Mouse (Mus musculus): Measurements from ENCODE around the gene Pabpn1l. TPM values are rescaled to one million over a fixed set of nuclear protein-coding genes. Genes with fewer than 3 reads are reported as not detected.

The Pabpn1l gene
- polyA plus RNA-seq, 1 experiment = not detected

DNA sequence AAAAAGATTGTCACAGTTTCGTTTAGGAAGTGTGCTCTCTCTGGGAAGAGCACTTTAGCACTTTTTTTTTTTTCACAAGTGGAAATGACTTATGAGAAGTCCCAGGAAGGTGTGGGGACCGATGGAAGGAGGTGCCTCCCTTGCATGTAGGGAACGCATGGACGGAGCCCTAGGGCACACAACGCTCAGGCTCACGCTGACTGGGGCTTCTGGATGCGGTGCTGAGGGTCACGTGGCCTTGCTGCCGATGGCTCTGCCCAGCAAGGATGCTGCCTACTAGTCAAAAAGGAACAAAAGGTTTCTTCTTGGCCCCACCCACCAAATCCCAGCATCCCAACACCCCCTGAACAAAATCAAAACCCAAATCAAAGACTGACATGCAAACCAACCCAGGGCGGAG, 6.8 kb upstream of the Pabpn1l start:
- Histone ChIP-seq H3K27me3 (ENCODE audit: control insufficient read depth, insufficient read depth, low read length) (no peaks in the 10 kb centered on the region), H3K4me3 (ENCODE audit: control insufficient read depth, low read depth, low read length) (no peak overlapping the region), H3K4me1 (ENCODE audit: control insufficient read depth, insufficient read depth, low read length) (no peaks in the 10 kb centered on the region; the same call in 1 of the 2 replicates), H3K36me3 (ENCODE audit: control insufficient read depth, insufficient read depth, low read length) (no peaks in the 10 kb centered on the region), H3K27ac (ENCODE audit: control insufficient read depth, insufficient read depth, low read depth, low read length) (no peak overlapping the region)
- TF ChIP-seq CTCF (IDR thresholded peaks at IDR 0.05; ENCODE audit: control insufficient read depth, insufficient read depth, insufficient replicate concordance, low read depth, low read length) (no peak), POLR2A (IDR thresholded peaks at IDR 0.05; ENCODE audit: control insufficient read depth, low read depth, low read length) (no peak)

DNA sequence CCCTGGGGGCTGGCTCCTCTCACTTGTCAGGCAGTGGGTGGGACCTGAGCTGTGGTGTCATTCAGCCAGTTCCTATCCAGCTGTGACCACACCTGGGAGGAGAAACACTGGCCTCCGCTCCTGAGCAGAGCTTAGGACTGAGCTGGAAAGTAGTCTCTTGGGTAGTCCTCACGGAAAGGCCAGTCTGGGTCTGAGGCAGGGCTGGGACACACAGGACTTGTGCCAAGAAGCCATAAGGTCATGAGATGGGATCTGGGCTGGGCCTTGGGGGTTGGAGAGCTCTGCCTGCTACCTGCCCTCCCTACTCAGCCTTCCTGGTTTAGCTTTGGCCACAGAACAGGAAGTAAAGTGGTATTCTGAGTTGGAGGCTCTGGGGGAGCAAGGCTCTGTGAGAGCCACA, 4.4 kb upstream of the Pabpn1l start:
- Histone ChIP-seq H3K4me3 (ENCODE audit: control insufficient read depth, low read depth, low read length) (no peak overlapping the region), H3K27ac (ENCODE audit: control insufficient read depth, insufficient read depth, low read depth, low read length) (no peak overlapping the region), H3K36me3 (ENCODE audit: control insufficient read depth, insufficient read depth, low read length) (no peaks in the 10 kb centered on the region), H3K4me1 (ENCODE audit: control insufficient read depth, insufficient read depth, low read length) (no peaks in the 10 kb centered on the region; the same call in 1 of the 2 replicates), H3K27me3 (ENCODE audit: control insufficient read depth, insufficient read depth, low read length) (no peaks in the 10 kb centered on the region)
- no peak for TF ChIP-seq POLR2A (IDR thresholded peaks at IDR 0.05; ENCODE audit: control insufficient read depth, low read depth, low read length)
- no peak for TF ChIP-seq CTCF (IDR thresholded peaks at IDR 0.05; ENCODE audit: control insufficient read depth, insufficient read depth, insufficient replicate concordance, low read depth, low read length)

DNA sequence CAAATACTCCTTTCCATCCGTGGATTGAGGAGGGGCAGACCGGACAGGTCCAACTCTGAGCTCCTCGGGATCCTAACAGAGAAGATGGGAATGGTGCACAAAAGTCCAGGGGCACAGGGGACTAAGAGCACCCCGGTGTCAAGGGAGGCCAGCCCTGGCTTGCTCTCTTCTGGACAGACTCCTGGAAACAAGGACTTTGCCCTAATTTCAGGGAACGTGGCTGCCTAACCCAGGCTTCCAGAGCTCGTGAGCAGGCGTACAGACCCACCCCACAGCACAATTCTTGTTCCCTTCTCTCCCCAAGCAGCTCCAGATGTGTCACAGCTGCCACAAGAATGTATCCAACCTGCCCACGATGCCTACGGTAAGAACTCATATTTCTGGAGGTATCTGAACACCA, 3.3 kb upstream of the Pabpn1l start:
- TF ChIP-seq POLR2A (IDR thresholded peaks at IDR 0.05; ENCODE audit: control insufficient read depth, low read depth, low read length) = no peak
- TF ChIP-seq CTCF (IDR thresholded peaks at IDR 0.05; ENCODE audit: control insufficient read depth, insufficient read depth, insufficient replicate concordance, low read depth, low read length) = no peak
- H3K4me1 ChIP-seq (ENCODE audit: control insufficient read depth, insufficient read depth, low read length) = no peaks in the 10 kb centered on the region; the same call in 1 of the 2 replicates
- no peak overlapping the region for H3K27ac ChIP-seq (ENCODE audit: control insufficient read depth, insufficient read depth, low read depth, low read length)
- no peak overlapping the region for H3K4me3 ChIP-seq (ENCODE audit: control insufficient read depth, low read depth, low read length)
- no peaks in the 10 kb centered on the region for H3K36me3 ChIP-seq (ENCODE audit: control insufficient read depth, insufficient read depth, low read length)
- no peaks in the 10 kb centered on the region for H3K27me3 ChIP-seq (ENCODE audit: control insufficient read depth, insufficient read depth, low read length)

DNA sequence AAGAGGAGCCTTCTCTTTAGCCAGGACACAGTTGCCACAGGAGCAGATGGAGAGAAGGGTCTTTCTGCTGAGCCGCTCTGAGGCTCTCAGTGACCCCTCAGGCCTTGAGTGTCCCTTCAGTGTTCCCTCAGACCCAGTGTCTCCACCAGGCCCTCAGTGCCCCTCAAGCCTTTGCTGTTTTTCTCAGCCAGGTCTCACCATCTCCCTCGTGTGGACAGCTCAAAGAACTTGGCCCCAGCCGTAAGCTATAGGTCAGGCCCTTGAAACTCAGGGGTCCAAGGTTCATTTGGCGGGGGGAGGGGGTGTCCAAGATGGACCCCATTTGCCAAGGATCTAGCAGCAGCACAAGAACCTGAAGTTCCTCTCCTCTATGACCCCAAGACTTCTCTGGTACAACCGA, 2.1 kb upstream of the Pabpn1l start:
- no peaks in the 10 kb centered on the region for H3K27me3 ChIP-seq (ENCODE audit: control insufficient read depth, insufficient read depth, low read length)
- TF ChIP-seq POLR2A (IDR thresholded peaks at IDR 0.05; ENCODE audit: control insufficient read depth, low read depth, low read length) (no peak), CTCF (IDR thresholded peaks at IDR 0.05; ENCODE audit: control insufficient read depth, insufficient read depth, insufficient replicate concordance, low read depth, low read length) (no peak)
- H3K4me3 ChIP-seq (ENCODE audit: control insufficient read depth, low read depth, low read length) = no peak overlapping the region
- no peak overlapping the region for H3K27ac ChIP-seq (ENCODE audit: control insufficient read depth, insufficient read depth, low read depth, low read length)
- no peaks in the 10 kb centered on the region; the same call in 1 of the 2 replicates for H3K4me1 ChIP-seq (ENCODE audit: control insufficient read depth, insufficient read depth, low read length)
- no peaks in the 10 kb centered on the region for H3K36me3 ChIP-seq (ENCODE audit: control insufficient read depth, insufficient read depth, low read length)

DNA sequence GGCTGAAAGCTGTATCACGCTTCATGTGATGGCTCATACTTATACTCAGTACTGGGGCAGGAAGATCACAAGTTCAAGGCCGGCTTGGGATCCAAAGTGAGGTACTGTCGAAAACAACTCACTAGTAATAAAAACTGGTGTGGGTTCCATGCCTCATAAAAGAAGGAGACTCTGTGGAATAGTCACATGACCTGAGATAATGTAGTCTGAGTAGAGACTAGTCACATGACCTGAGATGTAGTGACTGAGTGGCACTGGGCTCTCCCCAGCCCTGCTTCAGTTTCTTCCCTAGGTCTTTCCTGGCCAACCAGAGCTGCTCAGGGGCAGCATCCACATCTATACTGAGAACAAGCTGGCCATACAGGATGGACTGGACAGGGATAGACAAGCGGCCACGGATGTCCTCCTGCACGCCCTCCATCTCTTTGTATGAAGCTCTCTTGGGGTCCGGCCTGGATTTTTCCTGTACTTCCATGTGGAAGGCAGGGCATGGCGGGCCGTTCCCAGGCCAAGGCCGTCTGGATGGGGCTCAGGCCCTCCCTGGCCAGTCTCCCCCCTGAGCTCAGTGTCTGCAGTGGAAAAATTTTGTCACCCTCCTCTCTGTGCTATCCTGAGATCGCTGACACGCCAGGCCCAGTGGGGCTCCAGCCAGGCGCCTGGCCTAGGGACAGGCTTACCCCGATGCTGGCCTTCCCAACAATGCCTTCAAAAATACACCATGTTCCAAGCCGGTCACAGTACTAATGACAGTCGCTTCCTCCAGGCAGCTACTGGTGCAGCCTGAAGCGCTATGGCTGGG, 1.5 kb upstream of the Pabpn1l start:
- TF ChIP-seq CTCF (IDR thresholded peaks at IDR 0.05; ENCODE audit: control insufficient read depth, insufficient read depth, insufficient replicate concordance, low read depth, low read length) = no peak
- no peak for TF ChIP-seq POLR2A (IDR thresholded peaks at IDR 0.05; ENCODE audit: control insufficient read depth, low read depth, low read length)
- Histone ChIP-seq H3K36me3 (ENCODE audit: control insufficient read depth, insufficient read depth, low read length) (no peaks in the 10 kb centered on the region), H3K27ac (ENCODE audit: control insufficient read depth, insufficient read depth, low read depth, low read length) (no peak overlapping the region), H3K4me3 (ENCODE audit: control insufficient read depth, low read depth, low read length) (no peak overlapping the region), H3K27me3 (ENCODE audit: control insufficient read depth, insufficient read depth, low read length) (no peaks in the 10 kb centered on the region), H3K4me1 (ENCODE audit: control insufficient read depth, insufficient read depth, low read length) (no peaks in the 10 kb centered on the region; the same call in 1 of the 2 replicates)

DNA sequence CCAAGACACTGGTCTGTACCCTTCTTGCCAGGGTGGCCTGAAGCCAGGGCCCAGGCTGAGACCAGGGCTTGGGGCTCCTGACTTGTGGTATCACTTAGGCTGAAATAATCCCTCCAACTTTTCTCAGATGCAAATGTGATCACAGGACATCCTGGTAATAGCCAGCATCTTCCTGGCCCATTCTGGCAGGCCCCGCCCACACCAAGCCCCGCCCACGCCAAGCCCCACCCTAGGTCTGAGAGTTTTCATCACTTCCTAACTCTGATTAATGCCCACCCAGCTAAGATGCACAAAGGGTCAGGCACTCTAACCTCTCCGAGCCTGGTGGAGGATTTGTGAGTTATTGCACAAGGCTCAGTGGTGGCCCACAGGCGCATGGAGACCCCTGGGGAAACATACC, 2.1 kb downstream of the Pabpn1l start:
- no peak for TF ChIP-seq CTCF (IDR thresholded peaks at IDR 0.05; ENCODE audit: control insufficient read depth, insufficient read depth, insufficient replicate concordance, low read depth, low read length)
- no peak for TF ChIP-seq POLR2A (IDR thresholded peaks at IDR 0.05; ENCODE audit: control insufficient read depth, low read depth, low read length)
- no peak overlapping the region for H3K27ac ChIP-seq (ENCODE audit: control insufficient read depth, insufficient read depth, low read depth, low read length)
- H3K36me3 ChIP-seq (ENCODE audit: control insufficient read depth, insufficient read depth, low read length) = no peaks in the 10 kb centered on the region
- H3K4me3 ChIP-seq (ENCODE audit: control insufficient read depth, low read depth, low read length) = no peak overlapping the region
- H3K4me1 ChIP-seq (ENCODE audit: control insufficient read depth, insufficient read depth, low read length) = no peaks in the 10 kb centered on the region
- no peaks in the 10 kb centered on the region for H3K27me3 ChIP-seq (ENCODE audit: control insufficient read depth, insufficient read depth, low read length)

DNA sequence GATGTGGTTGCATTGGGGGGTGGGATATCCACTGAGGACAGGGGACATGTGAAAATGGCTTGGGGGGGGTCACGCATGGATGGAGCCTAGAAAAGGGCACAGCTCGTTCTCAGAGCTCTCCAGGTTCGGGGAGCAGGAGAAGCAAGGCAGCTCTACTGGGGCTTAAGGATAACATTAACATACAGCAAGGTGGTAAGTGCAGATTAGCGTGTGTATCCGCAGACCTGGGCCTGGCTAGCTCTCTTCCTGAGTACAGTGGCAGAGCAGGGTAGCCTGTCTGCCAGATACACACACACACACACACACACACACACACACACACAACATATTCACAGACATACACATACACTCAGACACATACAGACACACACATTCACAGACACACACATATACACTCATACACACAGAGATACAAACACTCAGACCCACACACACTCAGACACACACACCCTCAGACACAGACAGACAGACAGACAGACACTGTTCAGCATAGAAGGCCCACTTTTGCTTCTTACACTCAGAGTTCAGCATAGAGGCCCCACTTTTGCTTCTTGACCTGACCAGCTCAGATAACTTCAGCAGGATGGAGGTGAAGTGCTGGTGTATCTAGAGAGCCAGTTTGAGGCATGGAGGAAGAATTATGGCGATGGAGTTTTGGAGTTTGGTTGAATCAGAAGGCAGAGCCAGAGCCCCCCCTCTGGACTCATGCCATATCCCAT, 3.7 kb downstream of the Pabpn1l start:
- Histone ChIP-seq H3K4me3 (ENCODE audit: control insufficient read depth, low read depth, low read length) (no peak overlapping the region), H3K4me1 (ENCODE audit: control insufficient read depth, insufficient read depth, low read length) (no peaks in the 10 kb centered on the region), H3K27ac (ENCODE audit: control insufficient read depth, insufficient read depth, low read depth, low read length) (no peak overlapping the region), H3K27me3 (ENCODE audit: control insufficient read depth, insufficient read depth, low read length) (no peaks in the 10 kb centered on the region), H3K36me3 (ENCODE audit: control insufficient read depth, insufficient read depth, low read length) (no peaks in the 10 kb centered on the region)
- TF ChIP-seq CTCF (IDR thresholded peaks at IDR 0.05; ENCODE audit: control insufficient read depth, insufficient read depth, insufficient replicate concordance, low read depth, low read length) (no peak), POLR2A (IDR thresholded peaks at IDR 0.05; ENCODE audit: control insufficient read depth, low read depth, low read length) (no peak)
